Mouse (Mus musculus) c-Kit-positive CD71-positive TER-119-negative erythroid progenitor cells, embryonic 14.5 days (primary cell): ENCODE results near the gene Gbp8.
"Not testable (repeated sequence)": the region's sequence is repeated elsewhere in the genome, so short reads cannot be mapped to it uniquely, and the experiment has no call there.

Source experiments
- DNase-seq: peaks from one replicate; pipeline ENCODE4 v3.0.0-alpha.2; 2013; ENCODE audit warnings: low read depth

The Gbp8 gene

DNA sequence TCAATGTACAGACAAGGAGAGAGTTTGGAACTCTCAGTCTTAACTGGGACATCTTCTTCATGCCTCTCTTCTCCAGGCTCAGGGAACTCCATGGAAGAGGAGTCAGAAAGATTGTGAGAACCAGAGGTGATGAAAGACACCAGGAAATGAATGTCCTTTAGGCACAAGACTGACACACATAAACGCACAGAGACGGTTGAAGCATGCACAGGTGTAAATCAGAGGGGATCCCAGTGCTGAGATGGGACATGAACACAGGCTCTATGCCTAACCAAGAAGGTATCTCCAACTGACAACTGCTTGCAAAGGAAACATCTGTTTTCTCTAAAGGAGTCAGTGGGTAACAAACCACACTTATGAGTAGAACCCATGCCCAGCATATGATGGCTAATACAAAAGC, 79.1 kb downstream of the Gbp8 start:
- no peak for DNase-seq

DNA sequence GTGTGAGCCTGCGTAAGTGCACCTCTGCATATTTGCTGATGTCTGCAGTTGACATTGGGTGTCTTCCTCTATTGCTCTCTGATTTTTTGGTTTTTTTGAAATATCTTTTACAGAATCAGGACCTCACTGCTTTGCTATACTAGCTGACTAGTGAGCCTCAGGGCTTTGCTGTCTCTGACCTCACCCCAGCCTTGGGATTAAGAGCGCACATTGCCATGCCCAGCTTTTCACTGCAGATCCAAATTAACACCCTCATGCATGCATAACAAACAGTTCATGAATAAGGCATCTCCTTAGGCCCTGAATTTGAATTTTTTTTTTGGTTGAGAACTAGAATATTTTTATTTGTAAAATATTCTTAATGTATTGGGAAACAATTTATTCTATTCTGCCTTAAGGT, 84.1 kb downstream of the Gbp8 start:
- DNase-seq, result no peak

DNA sequence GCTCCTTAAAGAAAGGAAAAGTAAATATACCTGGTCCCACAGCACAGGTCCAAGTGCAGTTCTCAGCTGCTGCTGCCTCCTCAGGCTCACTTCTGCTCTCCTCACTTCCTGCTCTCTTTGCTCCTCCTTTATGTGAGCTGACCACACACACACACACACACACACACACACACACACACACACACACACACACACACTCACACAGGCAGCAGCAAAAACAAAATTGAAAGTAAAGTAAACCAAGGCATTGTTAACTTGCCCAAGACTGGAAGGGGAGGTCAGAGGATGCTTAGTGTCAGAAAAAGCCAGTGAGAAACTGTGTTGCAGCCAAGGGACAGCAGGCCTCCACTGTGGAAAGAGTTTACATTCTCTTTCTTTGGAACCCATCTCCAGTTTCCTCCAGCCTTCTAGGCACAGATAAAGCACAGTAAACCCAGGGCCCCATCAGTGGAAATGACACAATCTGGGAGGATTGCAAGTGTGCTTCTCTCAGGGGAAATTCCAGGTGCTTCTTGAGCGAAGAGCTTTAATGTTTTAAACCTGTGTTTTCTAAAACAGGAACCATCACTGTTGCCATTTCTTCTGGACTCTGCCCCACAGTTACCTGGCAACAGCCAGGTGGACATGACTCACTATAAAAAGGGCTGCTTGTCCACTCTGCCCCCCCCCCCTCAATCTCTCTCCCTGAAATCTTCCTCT, 85.7 kb downstream of the Gbp8 start:
- not testable (repeated sequence) for DNase-seq

DNA sequence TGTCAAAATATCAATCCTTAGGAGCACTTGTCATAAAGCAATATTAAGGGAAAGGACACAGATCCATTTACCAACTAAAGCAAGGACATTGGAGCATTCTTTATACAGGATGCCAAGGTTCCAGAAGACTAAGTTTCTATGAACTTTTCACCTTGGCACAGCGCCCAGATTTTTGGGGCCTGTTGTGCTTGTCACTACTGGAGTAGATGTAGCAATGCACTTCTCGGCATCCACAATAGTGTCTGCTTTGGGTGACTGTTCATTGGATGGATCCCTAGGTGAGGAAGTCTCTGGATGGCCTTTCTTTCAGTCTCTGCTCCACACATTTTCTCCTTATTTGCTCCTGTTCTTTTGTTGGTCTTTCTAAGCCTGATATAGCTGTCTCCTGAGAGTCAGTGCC, 107.0 kb downstream of the Gbp8 start:
- DNase-seq, result no peak

DNA sequence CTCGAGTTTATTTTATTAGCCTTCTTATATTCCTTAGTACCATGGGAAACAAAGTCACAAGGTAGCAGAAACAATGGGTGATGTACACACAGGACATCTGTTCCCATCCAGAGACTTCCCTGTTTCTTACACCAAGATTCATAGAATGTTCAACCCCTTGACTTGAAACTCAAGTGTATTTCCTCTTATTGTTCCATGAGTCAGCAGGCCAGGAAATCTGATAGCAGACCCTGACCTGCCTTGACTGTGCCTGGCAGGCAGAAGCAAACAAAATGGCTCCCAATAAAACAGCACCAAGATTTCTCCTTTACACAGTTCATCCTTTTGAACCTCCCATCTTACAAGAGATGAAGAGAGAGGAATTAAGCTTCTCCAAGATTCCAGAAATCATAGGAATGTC, 126.8 kb downstream of the Gbp8 start:
- no peak for DNase-seq

DNA sequence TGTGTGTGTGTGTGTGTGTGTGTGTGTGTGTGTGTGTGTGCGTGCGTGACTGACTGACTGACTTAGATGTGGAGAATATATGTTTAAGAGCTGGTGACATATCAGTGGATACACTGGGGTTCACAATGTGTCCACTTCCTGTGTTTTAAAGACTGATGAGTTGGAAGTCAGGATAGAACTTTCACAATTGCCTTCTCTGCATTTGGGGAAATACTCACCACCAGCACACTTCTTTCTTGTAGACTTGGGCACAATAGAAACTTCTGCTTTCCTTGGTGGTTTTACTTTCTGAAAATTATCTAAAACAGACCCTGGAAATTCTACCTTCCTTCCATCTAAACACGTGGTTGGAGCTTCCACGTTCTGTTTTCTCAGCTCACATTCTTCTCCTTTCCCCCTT, 127.8 kb downstream of the Gbp8 start:
- DNase-seq, result no peak

DNA sequence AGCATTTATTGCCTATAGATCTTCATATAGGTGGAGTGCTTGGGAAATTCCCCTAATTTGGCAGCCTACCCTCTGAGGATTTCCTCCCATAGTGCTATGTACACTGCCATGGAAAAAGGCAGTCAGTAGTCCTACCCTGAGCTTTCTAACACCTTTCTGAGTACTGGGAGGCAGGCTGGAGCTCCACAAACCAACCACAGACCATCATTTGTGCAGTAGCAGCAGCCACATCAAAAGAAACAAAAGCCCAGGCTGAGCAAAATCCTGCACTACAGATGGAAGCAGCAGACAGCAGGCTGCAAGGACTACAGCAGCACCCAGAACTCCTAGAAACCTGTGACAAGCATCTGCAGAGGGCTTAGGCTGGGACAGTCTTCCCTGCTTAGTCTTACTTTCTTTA, 129.0 kb downstream of the Gbp8 start:
- no peak for DNase-seq

DNA sequence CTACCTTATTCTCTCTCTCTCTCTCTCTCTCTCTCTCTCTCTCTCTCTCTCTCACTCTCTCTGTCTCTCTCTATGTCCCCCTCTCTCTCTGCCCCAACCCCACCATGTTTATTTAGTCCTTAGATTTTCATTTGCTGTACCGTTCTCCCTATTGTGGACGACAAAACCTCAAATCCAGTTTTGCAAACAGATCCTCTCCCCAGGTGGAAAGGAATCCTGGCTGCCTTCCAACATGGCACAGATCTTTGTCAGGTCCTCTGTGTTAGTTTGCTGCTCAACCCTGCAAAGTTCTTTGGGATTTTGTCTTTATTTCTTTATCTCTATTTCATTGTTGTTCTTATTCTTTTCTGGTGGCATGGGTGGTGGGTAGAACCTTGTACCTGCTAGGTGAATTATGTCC, 149.9 kb downstream of the Gbp8 start:
- no peak for DNase-seq

DNA sequence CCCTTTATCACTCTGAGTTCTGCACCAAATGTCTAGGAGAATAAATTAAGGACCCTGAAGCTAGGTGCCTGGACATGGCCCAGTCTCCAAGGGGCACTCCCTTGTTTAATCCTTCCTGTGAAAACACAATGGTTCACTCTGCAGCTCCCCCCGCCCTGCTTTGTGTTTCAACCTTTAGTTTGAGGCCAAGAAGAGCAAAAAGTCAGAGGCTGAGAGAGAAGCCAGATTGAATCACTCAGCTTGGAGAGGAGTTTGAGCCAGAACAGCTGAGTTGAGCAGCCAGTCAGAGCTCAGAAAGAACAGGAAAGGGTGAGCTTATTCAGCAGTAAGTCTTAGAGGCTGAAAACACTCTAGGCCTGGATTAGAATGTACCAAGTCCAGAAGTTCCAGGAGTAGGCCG, 151.3 kb downstream of the Gbp8 start:
- no peak for DNase-seq

DNA sequence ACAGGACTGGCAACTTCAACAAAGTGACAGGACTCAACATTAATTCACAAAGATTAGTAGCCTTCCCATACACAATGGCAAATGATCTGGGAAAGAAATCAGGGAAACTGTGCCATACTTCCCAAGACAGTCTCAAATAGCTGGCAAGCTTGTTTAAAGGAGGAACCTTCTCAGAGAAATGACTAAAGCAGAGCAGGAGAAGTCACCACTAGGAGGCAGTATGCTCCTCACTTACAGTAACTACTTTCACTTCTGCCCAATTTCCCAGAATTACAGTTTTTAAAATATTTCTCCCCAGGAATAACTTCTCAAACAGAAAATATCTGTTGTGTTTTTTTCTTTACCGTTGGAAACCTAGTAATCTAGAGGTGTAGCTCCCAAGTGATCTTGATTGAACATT, 152.6 kb downstream of the Gbp8 start:
- DNase-seq, result no peak

DNA sequence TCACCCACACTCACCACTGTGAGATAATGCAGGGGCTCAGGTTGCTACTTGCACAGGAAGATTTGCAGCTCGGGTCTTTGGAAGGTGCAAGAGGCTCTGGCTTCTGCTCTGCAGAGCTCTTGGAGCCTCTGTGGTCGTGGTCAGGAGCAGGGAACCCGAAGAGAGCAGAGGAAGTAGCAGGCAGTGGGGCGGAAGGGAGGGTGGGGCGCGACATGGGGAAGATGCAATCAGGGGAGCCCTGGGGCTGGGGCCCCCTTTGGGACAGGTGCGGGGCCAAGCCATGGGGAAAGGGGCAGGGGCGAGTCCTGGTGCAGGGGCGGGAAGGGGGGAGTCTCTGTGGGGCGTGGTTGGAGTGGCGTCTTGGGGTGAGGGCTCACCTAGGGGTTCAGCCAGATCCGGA, 156.8 kb downstream of the Gbp8 start, which contains the start of gene Abcg3:
Gene Abcg3, minus strand, starts transcription at position 184 of the 400 bp plus-strand sequence.
- no peak for DNase-seq

DNA sequence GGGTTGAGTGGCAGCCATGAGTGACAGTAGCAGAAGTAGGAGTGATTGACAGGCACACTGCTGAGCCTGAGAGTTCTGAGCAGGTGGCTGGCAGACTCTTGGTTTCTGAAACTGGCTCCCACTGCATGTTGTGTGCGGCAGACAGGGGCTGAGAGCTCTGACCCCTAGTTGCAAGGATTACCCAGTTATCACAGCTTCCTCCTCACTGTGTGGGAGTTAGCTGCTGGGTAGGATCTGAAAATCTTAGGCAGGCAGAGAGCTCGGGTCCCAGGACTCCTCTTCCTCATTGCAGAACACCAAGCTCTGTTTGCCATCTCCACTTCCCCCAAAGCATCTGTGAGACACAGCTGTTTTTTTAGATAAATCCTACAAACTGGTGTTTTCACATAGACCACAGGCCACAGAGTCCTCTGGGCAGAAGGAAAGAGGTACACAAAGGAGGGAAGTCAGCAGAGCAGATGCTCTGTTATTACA, 160.3 kb downstream of the Gbp8 start:
- DNase-seq, result no peak
